Mouse (Mus musculus): ENCODE results near the gene Ubac2. TPM values are rescaled to one million over a fixed set of nuclear protein-coding genes. Genes with fewer than 3 reads are reported as not detected.

The Ubac2 gene
- total RNA-seq, 2 experiments from 2014 or later: 34.0 to 36.9 TPM

DNA sequence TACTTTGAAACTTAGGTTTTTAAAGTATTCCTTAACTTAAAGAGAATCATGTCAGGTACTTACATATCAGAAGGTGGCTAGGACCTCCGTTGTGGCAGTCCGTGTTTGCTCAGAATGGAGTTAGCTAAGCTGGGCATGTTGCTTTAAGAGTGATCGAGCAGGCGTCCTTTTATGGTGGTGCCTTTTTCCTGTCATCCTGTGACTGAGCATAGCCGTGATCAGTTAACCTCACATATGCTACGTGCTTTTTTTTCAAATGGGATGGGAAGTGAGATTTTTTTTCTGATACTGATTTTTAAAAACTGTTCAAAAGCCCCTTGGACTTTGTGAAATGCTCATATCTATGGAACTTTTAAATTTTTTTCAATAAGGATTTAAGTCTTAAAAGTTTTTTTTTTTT lies 86.6 kb downstream of the Ubac2 start, which contains the start of gene Gpr183:
Gene Gpr183, minus strand, starts transcription at position 206 of the 400 bp plus-strand sequence.
- TF ChIP-seq CTCF (IDR thresholded peaks at IDR 0.05): no peak
- no peak within 1 kb of the TSS for H3K27ac ChIP-seq
- DNase-seq (ENCODE audit: extremely low spot score in 1 of 2, low spot score in 2 of 2): no peak
- no peak within 1 kb of the TSS for H3K4me3 ChIP-seq
- intact Hi-C loops (cut with DNase I): no loop called here

DNA sequence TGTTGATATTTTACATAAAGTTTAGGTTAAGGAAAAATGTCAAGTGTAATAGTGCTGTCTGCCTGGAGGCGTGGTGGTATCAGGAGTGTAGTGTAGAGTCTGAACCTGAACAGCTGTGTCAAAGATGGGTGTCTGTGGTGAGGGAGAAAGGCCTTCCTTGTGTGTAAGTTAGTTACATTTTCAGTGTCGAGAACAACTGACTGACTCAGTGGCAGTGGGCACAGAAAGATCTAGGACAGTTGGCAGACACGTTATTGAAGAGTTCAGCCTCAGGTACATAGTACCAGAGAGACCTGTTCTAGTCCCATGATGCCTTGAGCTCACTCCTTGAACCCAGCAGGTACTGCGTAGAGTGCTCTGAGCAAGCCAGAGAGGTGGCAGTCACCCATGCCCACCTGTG lies 87.0 kb downstream of the Ubac2 start:
- intact Hi-C loops (cut with DNase I): no loop called here
- no peak for TF ChIP-seq CTCF (IDR thresholded peaks at IDR 0.05)
- H3K27ac ChIP-seq: no peak overlapping the region
- no peak overlapping the region for H3K4me3 ChIP-seq
- DNase-seq (ENCODE audit: extremely low spot score in 1 of 2, low spot score in 2 of 2): no peak

DNA sequence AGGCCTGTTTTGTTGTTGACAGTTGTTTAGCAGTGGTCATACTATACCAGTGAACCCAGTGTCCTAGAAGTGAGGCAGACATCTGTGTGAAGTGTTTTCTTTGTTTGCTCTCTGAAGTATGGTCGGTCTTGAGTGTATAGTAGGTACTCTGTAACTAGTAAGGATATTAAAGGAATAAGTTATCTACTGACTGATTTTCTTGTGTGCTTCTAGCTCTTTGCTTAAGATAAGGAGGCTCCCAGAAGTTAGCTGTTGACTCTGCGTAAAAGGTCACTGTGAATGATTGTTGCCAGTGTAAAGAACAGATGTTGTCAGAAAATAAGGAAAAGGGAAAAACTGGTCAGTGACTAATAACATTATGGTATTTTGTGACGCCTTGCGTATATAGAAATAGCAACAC lies 88.7 kb downstream of the Ubac2 start:
- no peak for DNase-seq (ENCODE audit: extremely low spot score in 1 of 2, low spot score in 2 of 2)
- Histone ChIP-seq H3K4me3 (no peak overlapping the region), H3K27ac (no peak overlapping the region)
- intact Hi-C loops (cut with DNase I): no loop called here
- no peak for TF ChIP-seq CTCF (IDR thresholded peaks at IDR 0.05)

DNA sequence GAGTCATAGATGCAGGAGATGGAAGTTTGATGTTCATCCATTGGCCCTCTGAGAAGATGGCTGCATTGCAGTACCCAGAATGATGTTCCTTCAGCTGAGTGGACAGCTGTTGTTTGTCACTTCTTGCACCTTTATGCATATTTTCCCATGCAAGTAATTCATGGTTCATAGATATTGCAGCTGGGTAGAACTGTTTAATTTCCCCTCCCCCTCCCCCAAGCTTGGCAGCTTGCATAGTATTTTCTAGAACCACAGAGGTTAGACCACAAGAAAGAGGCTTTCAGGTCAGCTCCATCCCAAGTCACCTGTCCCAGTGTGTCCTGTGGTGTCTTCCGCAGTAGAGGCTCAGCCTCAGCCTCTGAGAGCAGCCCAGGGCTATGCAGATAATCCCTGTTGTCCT lies 92.0 kb downstream of the Ubac2 start:
- Histone ChIP-seq H3K4me3 (no peak overlapping the region), H3K27ac (no peak overlapping the region)
- DNase-seq (ENCODE audit: extremely low spot score in 1 of 2, low spot score in 2 of 2): no peak
- no peak for TF ChIP-seq CTCF (IDR thresholded peaks at IDR 0.05)
- intact Hi-C loops (cut with DNase I): no loop called here

DNA sequence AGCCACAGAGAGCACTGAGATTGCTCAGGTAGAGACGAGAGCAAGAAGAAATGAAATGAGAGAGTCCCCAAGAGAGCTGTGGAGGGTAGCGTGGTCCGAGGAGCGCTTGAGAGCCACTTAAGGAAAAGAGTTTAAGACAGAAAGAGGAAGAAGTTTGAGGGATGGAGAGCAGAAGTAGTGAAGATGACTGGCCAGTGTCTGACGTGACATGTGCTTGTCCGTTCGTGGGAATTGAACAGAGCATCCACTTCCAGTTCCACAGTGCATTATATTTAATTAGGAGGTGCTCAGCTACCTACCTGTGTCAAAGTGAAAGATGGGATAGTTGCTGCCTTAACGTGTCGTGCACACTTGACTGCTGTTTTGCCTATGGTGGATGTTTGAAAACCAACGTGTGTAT lies 94.7 kb downstream of the Ubac2 start:
- no peak overlapping the region for H3K4me3 ChIP-seq
- intact Hi-C loops (cut with DNase I): no loop called here
- TF ChIP-seq CTCF (IDR thresholded peaks at IDR 0.05): no peak
- DNase-seq (ENCODE audit: extremely low spot score in 1 of 2, low spot score in 2 of 2): no peak
- no peak overlapping the region for H3K27ac ChIP-seq

DNA sequence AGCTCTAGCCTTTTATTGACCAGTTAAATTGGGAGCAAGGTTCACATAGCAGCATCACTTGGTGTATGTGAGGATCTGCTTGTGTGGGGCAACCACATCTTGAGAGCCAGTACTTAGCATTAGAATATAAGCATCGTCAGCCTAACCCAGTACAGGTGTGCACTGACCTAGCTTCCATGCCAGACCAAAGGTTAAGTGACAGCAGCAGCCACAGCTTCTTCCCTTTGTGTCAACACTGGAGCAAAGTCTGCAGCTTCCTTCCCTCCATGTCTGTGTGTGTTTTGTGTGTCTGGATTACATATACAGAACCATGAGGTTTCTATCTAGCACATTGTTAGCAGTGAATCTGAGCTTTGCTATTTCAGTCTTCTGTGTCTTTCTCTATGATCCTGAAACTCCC lies 103.1 kb downstream of the Ubac2 start:
- H3K4me3 ChIP-seq: no peak overlapping the region
- DNase-seq (ENCODE audit: extremely low spot score in 1 of 2, low spot score in 2 of 2): no peak
- no peak overlapping the region for H3K27ac ChIP-seq
- TF ChIP-seq CTCF (IDR thresholded peaks at IDR 0.05): no peak
- intact Hi-C loops (cut with DNase I): no loop called here

DNA sequence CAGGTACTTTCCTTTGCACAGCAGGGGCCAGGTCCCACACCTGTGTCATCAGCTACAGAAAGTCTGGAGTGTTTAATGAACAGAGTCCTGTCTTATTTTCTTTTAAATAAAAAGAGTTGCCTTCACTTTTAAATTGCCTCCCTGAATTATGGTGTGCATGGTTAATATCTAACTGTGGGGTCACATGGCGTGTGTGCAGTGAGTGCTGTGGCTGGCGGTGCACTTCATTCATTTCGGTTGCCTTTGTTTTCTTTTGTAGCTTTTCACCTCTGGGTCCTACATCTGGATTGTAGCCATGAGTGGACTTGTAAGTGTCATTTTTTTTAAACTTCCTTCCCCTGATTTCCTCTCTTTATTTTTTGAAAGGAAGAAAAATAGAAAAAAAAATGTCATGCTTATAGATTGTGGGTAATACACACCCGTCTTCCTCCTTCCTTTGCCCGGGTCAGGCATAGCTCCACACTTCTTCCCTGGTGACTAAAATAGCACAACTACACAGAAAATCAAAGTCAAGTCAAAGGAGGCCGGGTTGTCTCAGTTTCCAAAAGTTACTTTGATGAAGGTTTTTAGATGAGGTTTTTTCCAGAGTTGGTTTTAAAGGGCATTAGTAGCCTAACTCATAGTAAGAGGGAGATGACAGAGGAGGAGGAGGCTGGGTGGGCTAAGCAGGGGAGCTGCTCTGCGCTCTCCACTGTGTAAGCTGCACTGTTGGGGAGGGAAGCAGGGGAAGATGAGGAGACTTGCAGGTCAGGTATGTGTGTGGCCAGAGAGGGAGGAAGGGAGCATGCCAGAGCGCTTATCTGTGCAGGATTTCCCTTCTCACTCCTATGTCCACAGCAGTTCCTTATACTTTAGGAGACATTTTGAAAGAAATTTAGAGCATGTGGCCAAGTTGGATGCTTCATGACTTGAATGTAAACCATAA lies 104.9 kb downstream of the Ubac2 start:
- intact Hi-C loops (cut with DNase I): no loop called here
- no peak overlapping the region for H3K4me3 ChIP-seq
- no peak for DNase-seq (ENCODE audit: extremely low spot score in 1 of 2, low spot score in 2 of 2)
- TF ChIP-seq CTCF (IDR thresholded peaks at IDR 0.05): no peak
- H3K27ac ChIP-seq: no peak overlapping the region

DNA sequence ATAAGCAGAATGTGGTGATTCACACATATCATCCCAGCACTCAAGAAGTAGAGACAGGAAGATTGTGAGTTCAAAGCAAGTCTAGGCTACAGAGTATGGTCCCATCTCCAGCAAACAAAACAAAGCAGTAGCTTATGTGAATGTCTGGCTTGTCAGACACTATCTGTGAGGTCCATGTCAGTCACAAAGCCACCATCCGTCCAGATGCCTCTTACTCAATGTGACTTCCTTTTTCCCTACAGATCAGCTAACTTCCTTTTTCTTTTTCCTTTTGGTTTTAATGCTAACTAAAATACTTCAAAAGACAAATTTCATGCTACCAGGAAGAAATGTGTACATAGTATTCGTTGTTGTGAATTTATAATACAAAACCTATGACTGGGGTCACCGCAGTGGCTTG lies 107.1 kb downstream of the Ubac2 start:
- no peak for TF ChIP-seq CTCF (IDR thresholded peaks at IDR 0.05)
- Histone ChIP-seq H3K27ac (no peak overlapping the region), H3K4me3 (no peak overlapping the region)
- no peak for DNase-seq (ENCODE audit: extremely low spot score in 1 of 2, low spot score in 2 of 2)
- intact Hi-C loops (cut with DNase I): no loop called here

DNA sequence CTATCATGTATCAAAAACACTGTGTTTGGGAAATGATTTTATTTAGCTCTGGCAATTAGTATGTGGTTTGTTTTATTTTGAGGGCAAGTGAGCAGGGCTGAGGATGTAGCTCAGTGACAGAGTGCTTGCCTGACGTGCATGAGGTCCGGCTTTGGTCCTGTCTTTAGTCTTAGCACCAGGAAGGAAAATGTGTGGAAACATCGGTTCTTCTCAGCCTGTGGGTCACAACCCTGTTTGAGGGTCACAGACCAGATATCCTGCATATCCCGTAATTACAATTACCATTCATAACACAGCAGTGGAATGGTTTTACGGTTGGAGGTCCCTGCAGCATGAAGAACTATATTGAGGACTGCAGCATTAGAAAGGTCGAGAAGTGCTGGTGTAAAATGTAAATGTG lies 107.6 kb downstream of the Ubac2 start:
- no peak for TF ChIP-seq CTCF (IDR thresholded peaks at IDR 0.05)
- Histone ChIP-seq H3K27ac (no peak overlapping the region), H3K4me3 (no peak overlapping the region)
- intact Hi-C loops (cut with DNase I): no loop called here
- DNase-seq (ENCODE audit: extremely low spot score in 1 of 2, low spot score in 2 of 2): no peak

DNA sequence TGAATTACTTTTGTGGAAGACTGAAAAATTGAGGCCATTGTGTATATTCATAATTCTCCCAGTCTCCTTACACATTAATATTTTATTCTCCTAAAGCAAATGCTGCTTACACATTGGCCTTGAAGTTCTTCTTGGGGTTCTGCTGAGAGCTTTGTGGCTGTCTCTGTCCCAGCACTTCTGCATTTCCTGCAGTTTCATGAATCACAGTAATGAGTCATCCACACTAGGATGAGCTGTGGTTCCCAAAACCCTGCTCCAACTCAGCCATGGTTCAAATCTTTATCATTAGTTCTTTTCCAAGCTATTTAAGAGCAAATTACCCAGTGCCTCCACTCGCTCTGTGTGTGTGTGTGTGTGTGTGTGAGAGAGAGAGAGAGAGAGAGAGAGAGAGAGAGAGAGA lies 108.9 kb downstream of the Ubac2 start:
- intact Hi-C loops (cut with DNase I): no loop called here
- DNase-seq (ENCODE audit: extremely low spot score in 1 of 2, low spot score in 2 of 2): no peak
- no peak for TF ChIP-seq CTCF (IDR thresholded peaks at IDR 0.05)
- Histone ChIP-seq H3K27ac (peak overlapping the region; percentile 33; the same call in 1 of the 2 replicates), H3K4me3 (no peak overlapping the region)

DNA sequence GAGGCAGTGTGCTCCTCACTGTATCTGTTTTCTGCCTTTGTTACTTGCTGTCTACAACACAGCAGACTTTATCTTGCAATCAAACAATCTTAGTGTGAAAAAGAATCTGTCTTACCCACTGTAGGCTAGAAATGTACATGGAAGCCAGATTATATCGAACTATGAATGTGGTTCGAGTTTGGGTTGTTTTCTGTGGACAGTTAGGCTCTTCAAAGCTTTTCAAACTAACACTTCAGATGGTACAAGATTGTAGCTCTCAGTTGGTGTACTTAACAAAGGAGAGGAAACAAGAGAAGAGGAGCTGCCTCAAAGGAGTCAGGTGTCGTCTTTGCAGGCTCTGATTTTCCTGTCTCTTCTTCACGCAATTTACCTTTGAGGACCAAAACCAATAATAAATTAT lies 109.3 kb downstream of the Ubac2 start:
- no peak overlapping the region for H3K27ac ChIP-seq
- intact Hi-C loops (cut with DNase I): no loop called here
- DNase-seq (ENCODE audit: extremely low spot score in 1 of 2, low spot score in 2 of 2): no peak
- TF ChIP-seq CTCF (IDR thresholded peaks at IDR 0.05): no peak
- H3K4me3 ChIP-seq: no peak overlapping the region

DNA sequence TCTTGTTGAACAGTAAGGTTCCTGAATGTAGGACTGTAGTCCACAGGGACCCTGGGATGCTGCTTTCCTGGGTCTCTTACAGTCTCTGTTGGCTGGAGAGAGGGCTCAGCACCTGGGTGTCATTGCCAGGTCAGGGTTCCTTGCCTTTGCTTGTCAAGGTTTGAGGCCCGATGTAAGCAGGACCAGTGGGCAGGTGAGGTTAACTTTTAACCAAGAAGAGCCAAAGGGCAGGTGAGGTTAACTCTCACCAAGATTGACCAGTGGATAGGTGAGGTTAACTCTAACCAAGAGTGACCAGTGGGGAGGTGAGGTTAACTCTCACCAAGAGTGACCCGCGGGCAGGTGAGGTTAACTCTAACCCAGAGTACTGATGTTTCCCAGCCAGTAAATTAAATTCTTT lies 110.9 kb downstream of the Ubac2 start:
- no peak overlapping the region for H3K27ac ChIP-seq

DNA sequence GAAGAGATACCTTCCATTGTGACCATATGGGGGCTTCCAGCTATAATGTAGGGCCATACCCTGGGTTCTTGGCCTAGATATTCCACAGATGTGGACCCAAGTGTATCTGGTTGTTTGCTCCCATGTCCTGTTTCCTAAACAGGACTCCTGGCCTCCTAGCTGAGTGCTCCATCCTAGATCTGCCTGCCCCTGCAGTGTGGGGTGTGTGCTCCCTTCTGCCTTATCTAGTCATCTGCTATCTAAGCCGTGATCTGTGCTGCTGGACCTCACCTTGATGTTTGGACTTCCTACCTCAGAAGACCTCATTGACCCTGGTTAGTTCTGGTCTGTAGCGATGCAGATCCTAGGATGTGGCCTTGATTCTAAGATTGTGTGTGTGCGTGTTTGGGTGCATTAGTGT lies 111.4 kb downstream of the Ubac2 start:
- no peak overlapping the region for H3K27ac ChIP-seq
- intact Hi-C loops (cut with DNase I): no loop called here

More for the DNA sequence above, 110.9 kb downstream of the Ubac2 start:
- intact Hi-C loops (cut with DNase I): no loop called here
- DNase-seq (ENCODE audit: extremely low spot score in 1 of 2, low spot score in 2 of 2): no peak
- TF ChIP-seq CTCF (IDR thresholded peaks at IDR 0.05): no peak
- H3K4me3 ChIP-seq: no peak overlapping the region

More for the DNA sequence above, 111.4 kb downstream of the Ubac2 start:
- DNase-seq (ENCODE audit: extremely low spot score in 1 of 2, low spot score in 2 of 2): no peak
- no peak overlapping the region for H3K4me3 ChIP-seq
- no peak for TF ChIP-seq CTCF (IDR thresholded peaks at IDR 0.05)
